Mouse (Mus musculus): Measurements from ENCODE around the gene Chil1. TPM values are rescaled to one million over a fixed set of nuclear protein-coding genes. Genes with fewer than 3 reads are reported as not detected.

The Chil1 gene
- total RNA-seq, 2 experiments from 2014 or later: 16.5 to 18.4 TPM

DNA sequence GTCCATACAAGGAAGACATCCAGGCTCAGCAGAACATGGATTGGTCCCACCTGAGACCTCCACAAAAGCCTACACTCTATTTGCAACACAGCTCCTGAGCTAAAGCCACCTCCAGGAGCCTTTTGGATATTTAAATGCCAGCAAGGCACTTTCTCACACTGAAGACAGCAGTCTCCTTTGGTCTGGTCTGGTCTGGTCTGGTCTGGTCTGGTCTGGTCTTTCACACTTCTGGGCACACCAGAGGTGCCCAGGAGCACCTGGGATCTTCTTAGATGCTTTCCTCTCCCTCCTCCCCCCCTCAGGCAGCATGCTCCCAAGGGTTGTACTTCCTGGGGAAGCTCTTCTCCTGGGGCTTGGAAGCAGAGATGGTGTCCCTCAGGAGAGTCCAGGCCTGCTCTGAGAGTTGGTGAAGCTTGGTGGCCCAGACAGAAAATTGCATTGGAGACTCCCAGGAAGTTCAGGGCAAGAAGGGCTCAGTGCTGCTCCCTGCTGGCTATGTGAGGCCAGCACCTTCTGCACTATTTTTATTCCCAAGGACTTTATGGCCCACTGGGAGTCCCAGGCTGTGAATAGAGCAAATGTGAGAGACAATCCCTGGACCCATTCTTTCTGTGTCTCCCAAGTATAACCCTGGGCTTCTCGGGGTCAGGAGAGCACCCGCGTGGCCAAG lies 19.9 kb downstream of the Chil1 start:
- peak in 1 of 2 experiments; percentile 64 for DNase-seq (ENCODE audit: low spot score in 2 of 2)

DNA sequence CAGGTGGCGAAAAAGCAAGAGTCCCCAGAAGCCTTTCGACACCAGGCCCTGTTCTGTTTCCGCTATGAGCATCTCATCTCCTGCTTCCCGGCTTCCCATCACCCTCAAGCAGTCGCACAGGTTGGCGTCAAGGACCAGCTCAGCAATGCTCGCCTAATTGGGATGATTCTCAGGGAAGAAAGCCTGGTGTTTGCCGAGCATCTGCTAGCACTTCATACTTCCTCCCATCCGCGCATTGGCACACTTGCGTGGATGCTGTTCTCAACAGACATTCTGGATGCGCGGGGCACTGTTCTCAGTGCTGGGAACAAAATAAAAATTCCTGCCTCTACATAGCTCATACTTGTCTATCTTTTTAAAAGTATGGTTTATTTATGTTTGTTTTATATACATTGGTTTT lies 22.3 kb downstream of the Chil1 start:
- DNase-seq (ENCODE audit: low spot score in 2 of 2): peak; percentile 58 to 71

DNA sequence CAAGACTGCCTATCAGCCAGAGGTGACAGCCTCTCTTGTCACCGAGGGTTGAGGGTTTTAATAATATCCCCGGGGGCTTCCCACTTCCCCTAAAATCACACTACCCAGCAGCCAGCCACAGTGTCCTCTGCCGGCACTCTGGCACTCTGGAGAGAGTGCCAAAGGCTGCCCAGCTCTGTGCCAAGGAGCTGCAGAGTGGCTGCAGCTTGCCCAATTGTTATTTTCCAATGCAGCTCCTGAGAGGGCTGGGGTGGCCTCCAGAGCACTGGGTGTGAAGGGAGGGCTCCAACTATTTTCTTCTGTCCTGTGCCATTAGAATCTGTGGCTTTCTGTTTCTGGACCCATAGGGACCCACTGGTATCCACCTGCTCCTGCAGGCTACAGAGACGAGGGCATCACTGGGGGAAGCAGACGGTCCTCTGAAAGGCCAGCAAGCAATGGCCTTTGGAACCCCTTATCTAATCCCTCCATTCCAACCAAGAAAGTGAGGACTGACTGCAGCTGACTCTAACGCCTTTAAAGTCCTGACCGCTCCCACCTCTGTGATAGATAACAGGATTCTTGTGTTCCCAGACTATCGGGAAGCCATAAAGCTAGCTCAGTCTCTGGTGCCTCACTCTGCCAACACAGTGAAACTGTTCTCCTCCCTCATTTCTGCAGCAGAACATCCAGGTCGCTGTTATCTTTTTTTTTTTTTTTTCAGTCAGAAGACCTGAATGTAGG lies 23.5 kb downstream of the Chil1 start:
- DNase-seq (ENCODE audit: low spot score in 2 of 2): no peak

DNA sequence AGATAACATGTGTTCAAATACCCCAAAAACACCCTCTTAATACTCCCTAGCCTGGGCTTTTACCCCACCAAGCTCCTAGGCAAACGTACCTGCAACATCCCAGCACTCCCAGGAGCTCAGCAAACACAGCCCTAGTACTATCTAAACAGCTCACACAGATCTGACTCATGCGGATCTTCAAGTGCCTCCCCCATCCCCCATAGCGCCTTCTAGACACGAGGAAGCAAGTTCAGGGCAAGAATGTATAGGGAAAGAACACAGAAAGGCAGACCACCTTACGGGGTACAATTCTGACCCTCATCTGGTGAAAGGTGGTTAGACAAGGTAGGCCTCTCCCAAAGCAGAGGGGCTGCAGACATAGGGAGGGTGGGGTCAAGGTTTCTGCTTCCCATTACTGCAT lies 24.1 kb downstream of the Chil1 start:
- no peak for DNase-seq (ENCODE audit: low spot score in 2 of 2)

DNA sequence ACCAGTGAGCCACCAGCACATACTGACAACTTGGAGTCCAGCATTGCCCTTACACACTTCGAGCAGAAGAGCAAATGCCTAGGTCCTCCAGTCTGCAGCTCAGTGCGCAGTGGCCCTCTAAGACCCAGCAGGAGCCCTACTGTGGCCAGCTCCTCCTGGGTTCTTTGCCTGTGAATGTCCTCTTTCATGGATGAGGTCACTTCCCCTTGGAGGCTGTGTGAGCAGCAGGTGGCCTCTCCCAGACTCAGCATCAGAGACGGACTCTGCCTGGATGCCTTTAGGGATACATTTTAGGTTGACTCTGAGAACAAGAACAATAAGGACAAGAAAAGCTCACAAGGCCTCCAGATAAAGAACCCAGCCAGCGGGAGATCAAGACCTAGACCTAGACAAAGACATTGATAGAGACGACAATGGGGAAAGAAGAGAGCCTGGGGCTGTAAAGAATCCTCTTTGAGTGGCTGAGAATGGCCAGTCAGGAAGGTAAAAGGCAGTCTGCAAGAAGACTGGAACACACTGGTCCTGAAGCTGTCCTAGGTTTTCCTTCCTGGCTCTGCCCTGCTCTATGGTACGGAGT lies 28.3 kb downstream of the Chil1 start:
- no peak for DNase-seq (ENCODE audit: low spot score in 2 of 2)

DNA sequence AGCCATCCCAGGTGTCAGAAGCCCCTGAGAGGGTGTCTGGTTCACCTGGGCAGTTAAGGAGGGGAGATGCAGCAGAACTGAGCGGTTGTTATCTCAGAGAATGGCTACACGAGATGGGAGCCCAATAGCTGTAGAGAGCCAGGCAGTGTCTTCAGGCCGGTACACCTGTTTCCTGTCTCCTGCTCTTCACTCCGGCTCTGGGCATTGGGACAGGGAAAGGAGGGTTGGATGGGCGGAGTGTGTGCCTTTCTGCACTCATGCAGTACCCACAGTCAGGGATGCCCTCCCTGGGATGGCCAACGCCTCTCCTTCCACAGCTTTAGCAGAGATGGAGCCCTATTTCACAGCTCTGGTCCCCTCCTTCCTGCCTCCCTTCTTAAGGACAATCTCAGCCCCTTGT lies 29.1 kb downstream of the Chil1 start:
- no peak for DNase-seq (ENCODE audit: low spot score in 2 of 2)

DNA sequence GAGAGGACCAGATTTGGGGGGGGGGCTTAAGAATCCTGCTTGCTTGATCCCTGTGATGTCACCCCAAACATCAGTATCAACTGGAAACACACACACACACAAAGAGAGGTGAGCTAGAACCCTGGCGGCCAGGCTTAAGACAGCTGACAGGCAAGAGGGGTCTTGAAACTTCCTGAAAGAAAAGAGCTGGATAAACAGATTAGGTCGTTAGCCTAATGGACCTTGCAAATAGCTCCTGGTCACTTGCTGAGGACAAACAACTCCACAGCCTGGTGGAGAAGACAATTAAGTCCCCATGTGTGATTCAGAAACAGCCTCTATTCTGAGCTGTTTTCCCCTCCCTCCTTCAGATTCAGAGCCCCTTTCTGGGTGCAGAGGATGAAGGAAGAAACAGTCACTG lies 29.7 kb downstream of the Chil1 start:
- no peak for DNase-seq (ENCODE audit: low spot score in 2 of 2)

DNA sequence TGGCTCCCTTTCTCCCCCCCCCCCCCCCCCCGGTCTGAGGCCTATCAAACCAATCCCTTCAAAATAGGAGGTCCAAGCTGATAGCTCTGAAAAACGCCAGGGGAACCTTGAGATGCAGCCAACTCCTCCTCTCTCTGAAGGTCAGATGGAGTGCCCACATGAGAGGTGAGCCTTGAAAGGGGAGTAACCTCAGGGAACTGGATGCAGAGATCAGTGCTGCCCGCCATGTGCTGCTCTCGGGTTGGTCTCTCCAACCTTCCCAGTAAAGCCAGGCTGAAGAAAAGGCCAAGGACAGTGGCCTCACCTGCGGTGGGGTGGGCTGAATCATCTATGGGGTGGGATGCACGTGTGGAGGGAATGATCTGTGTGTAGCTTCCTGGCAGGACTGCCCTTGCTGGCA lies 30.4 kb downstream of the Chil1 start:
- DNase-seq (ENCODE audit: low spot score in 2 of 2): no peak

DNA sequence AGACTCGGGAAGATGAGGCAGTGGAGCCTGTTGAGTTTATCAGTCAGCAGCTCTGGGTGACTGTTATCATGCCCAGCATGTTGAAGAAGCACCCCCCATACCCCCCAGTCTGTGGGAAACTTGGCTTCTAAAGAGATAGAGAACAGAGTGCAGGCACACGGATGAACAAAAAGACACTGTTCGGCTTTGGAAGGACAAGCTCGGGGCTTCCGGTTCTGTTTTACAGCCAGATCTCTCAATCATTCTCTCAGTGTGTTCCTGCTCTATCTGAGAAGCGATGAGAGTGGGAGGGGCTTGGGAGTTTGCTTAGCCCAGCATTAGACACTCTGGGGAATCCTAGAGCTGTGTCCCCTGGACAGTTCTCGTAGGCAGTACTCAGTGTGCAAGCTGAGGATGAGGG lies 31.4 kb downstream of the Chil1 start:
- DNase-seq (ENCODE audit: low spot score in 2 of 2): no peak

DNA sequence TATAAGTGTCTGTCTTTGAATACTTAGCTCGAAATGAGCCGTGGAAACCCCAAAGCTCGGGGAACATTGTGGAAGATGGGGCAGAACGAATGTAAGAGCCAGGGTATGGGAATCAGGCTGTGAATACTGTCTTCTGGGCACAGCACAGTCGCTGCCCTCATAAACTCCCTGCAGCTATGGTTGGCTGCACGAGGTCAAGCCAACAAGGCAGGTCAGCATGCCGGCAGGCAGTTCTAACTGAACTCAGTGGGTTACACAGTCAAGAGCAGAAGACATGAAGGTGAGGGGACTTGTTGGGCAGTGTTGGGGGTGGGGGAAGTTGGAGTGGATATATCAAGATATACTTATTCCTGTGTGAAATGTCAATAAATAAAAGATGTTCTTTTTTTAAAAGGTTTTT lies 33.1 kb downstream of the Chil1 start:
- DNase-seq (ENCODE audit: low spot score in 2 of 2): no peak

DNA sequence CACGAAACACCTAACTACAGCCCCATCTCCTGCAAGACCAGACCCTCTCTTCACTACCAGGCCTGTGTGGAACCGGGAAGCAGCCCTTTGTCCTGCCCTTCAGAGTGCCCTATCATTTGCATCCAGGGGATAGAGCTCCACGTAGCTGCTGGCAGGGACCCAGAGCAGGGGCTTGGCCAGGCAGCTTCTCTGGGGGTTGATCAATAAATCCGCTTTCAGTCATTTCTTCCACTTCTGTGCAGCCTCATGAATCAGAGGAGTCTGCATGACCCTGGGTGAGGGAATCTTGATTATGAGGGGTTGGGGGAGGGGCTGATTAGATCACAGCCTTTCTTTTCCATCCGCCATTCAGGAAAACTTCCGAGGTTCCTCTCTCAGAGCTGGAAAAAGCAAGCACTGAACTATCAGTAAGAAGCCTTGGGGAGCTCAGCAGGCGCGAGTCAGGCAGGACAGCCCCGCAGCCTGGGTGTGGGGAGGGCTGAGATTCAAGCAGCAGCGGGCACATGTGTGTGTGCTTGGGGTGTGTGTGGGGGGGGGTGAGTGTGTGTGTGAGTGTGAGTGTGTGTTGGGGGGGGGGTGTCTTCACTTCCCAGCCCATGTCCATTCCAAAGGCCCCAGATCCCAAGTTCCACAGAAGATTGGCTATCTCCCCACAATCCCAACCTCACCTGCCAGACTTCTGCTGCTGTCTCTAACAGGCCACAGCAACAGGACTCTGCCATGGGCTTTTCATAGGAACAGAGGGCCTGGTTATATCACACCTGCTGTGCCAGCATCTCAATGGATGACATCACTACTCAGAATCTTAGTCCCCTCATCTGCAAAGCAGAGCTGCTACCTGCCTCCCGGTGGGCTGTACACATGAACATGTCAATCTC lies 34.0 kb downstream of the Chil1 start:
- DNase-seq (ENCODE audit: low spot score in 2 of 2): no peak

DNA sequence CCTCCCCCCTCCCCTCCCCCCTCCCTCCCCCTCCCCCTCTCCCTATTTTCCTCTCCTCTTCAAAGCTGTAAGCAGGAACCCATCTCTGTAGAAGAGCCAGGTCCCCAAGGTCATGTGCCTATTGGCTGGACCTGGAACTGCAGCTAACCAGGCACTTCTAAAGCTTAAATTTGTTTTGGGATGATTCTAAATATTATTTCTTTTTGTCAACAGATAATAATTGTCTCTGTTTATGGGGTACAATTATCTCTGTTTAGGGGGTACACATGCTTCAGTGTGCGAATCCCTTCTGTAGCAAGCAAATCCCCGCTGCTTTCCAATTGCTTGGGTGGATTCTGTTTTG lies 34.6 kb downstream of the Chil1 start:
- no peak for DNase-seq (ENCODE audit: low spot score in 2 of 2)

DNA sequence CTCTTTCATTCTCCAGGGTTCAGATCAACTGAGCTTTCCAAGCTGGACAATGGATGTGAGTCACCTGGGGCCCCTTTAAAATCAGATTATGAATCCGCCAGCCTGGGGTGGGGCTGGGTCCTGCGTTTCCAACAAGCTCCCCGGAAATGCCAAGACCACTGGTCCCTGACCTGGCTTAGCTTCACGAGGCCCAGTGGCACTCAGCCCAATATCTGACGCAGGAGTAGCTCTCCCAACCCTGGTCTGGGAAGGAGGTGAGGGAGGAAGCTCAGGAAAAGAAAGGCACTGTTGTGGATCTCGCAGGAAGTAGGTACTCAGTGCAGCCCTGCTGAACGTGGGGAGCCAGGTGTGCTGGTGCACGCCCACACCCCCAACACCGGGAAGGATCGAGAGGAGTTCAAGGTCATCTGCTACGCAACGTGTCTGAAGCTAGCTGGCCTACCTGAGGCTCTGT lies 35.1 kb downstream of the Chil1 start:
- no peak for DNase-seq (ENCODE audit: low spot score in 2 of 2)

DNA sequence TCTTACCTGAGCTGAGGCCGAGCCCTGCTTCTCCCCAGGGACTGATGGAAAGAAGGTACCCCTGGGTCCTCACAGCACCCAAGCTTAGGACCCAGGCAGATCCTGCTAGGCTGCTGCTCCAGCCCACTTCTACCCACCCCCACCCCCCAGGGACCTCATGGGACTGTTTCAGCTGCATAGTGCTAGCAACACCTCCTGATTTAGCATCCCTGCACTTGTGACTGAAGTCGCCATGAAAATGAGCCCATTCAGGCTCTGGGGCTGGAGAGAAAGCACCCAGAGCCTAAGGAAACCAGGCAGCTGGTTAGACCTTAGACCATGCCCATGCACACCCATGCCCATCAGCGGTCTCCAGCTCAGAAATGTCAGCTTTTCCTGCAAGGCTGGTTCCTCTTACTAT lies 36.0 kb downstream of the Chil1 start:
- no peak for DNase-seq (ENCODE audit: low spot score in 2 of 2)

DNA sequence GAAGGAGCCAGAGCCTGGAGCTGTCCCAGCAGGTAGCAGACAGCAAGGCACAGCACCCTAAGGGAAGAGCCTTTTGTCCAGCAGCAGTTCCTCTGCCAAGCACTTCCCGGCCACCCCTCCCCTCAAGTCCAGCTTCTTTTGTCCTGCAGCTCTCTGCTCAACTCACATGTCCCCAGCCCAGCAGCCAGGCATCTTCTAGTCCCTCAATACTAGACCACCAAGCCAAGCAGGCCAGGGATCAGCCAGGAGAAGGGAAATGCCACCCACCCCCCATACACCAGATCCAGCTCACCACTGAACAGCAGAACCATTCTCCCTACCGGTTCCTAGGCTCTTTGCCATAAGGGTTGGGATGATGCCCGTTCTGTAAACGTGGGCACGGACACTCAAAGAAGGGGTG lies 37.6 kb downstream of the Chil1 start:
- DNase-seq (ENCODE audit: low spot score in 2 of 2): no peak

DNA sequence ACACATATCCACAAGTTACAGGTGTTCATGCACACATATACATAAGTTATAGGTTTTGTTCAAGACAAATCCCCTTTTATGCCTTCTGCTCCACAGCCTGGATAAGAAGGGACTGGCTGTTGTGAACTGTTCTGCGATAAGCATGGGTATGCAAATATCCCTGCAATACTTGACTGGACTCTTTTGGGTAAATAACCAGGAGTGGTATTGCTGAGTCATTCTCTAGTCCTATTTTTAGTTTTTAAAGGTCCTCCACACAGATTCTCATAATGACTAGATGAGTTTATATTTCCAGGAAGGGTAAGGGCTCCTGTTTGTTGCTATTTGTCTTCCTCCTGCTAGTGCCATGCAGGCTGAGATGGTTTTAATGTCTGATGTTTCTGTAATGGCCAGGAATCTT lies 39.2 kb downstream of the Chil1 start:
- DNase-seq (ENCODE audit: low spot score in 2 of 2): no peak

DNA sequence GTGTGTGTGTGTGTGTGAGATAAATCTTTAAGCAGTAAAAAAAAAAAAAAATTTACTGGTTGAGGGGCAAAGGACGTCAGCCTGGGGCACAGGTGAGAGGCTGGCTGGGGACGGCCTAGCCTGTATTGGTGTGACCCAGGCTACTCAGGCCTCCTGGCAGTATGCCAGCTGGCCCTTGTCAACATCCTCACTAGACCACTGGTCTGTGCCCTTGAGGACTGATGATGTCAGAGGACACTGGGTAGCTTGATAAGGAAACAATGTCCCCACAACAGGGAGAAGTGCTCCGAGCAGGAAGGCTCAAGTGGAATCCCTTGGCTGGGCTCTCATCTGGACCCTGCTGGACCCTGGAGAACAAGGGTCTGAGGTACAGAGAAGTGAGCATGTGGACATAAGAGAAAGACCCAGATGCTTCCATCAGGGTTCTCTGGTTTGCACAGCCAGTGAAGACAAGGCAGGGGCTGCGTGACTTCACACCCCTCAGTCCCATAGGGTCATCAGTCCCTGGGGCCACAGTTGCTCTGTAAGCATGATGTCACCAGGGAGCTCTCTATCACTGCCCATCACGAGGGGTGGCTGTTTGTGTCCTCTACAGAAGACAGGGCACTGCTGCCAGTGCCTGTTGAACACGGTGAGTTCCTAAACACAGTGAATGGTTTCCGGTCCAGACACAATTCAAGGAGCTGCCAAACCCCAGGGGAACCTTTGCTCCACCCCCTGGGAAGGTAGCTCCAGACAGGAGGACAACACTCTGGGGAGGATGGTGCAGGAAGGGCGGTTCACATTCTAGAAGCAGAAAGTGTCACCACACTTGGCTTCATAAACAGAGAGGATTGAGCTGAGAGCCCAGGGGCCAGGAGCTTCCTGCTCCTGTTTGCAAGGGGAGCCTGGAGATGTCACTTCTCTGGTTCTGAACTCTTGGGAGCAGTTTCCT lies 40.4 kb downstream of the Chil1 start:
- no peak for DNase-seq (ENCODE audit: low spot score in 2 of 2)

DNA sequence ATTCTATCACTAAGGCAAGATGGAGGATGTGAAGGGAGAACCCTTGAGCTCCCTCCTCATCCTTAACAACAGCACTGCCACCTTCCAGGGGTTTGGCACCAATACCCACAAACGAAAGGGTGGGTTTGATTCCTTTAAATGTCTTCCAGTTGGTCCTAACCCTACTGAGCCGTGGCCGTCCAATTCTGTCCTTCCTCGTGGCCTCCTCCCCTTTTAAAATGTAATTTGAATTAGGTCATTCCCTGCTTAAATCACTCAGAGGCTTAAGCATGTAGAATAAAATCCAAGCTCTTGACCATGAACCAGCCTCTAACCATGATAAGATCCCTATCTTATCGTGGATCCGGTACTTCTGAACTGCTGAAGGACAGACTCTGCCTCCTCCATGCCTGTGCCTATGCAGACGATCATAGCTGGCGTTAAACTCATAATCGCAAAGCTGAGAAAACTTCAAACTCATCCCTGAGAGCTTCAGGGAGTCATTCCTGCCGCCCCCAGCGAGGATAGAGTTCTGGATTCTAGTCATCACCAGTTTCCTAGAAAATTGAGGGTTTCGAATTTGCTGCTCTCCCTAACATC lies 42.8 kb downstream of the Chil1 start:
- DNase-seq (ENCODE audit: low spot score in 2 of 2): no peak

DNA sequence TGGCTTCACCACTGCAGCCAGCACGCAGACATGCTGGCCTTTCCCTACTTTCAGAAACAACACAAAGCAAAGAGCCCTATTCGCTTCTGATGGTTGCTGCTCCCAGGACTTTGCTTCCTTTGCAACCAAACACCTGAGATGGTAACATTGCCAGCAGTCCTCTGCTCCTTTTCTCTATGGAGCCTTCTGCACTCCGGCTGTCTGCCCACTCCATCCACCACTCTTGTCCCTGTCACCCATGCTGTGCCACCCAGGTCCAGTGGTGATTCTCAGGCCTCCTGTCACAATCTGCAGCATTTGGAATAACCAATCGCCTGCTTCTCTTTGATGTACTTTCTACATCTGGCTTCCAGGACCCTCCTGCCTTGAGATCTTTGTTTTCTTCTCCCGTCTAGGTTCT lies 43.4 kb downstream of the Chil1 start:
- DNase-seq (ENCODE audit: low spot score in 2 of 2): no peak

DNA sequence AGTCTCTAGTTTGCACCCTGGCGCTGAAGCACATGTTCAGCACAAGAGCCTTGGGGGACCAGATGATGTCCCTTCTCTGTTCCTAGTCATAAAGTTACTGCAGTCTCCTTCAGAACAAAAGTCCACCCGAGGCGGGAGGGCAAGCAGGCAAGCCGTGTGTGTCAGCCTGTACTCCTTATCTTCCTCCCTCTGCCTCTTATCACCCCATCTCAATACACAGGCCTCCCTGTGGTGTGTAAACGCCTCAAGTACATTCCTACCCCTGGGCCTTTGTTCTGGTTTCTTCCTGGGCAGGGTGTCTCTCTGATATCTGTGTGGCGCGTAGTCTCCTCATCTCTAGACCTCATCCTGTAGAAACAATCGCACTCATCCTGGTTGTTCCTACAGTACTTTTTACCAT lies 44.8 kb downstream of the Chil1 start:
- DNase-seq (ENCODE audit: low spot score in 2 of 2): no peak

All from left cerebral cortex, adult 18-20 months (tissue).